10 mouse cellular contexts compared by ENCODE assay signal in the genomic region with DNA sequence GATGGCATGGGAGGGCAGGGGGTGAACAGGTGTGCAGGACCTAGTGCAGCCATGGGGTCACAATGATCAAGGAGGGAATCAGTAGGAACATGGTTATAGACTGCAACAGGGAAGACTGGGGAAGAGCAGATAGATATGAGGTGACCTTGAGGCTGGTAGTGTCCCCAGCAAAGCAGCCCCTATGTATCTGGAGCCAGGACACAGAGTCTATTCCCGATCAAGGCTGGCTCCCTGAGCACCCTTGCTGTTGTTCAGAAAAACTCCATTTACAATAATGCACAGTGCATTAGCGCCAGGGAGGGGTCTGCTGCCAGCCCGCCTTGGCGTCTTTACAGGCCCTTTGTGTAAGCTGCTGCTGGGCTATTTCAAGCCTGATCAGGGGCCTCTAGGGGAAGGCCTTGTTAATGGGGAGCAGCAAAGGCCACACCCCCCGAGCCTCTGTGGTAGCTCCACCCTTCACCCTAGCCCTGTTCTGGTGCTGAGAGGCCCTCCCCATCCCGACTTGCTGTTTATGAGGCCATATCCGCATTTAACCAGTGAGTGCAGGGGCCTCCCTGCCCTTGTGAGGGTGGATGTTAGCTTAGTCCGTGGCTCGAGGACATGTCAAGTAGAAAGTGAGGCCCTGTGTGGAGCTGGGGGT. TPM values are rescaled to one million over a fixed set of nuclear protein-coding genes. Genes with fewer than 3 reads are reported as not detected.
DNase-seq lines count a peak whose midpoint lies in the region; ATAC-seq and TF ChIP-seq lines count a peak whose summit lies in the region.
"Had no signal": no experiment of that assay in that cellular context is flagged by ENCODE, and none has a peak within 500 bp of the region (broad histone marks: within the 10 kb centered on the region; RNA-seq: fewer than 3 reads in every experiment).

No protein-coding gene starts in this region.

- peak overlapping the region; percentile 37; the same call in 1 of the 2 replicates for H3K27ac ChIP-seq in lung, embryonic 14.5 days (ENCODE audit: low read depth)
- peak overlapping the region; percentile 48 for H3K27ac ChIP-seq in forebrain, embryonic 13.5 days
- H3K27ac ChIP-seq in hindbrain, embryonic 15.5 days (replicated peaks), result no peak overlapping the region
- no peak overlapping the region for H3K27ac ChIP-seq in neural tube, embryonic 14.5 days (ENCODE audit: low read depth, low read length)

- no peak overlapping the region for H3K4me2 ChIP-seq in lung, embryonic 14.5 days
- peak overlapping the region; percentile 10; the same call in 1 of the 2 replicates for H3K4me2 ChIP-seq in forebrain, embryonic 13.5 days
- H3K4me2 ChIP-seq in hindbrain, embryonic 15.5 days, result no peak overlapping the region
- no peak overlapping the region for H3K4me2 ChIP-seq in neural tube, embryonic 14.5 days (ENCODE audit: low read depth, low read length)

- H3K4me3 ChIP-seq in lung, embryonic 14.5 days (ENCODE audit: low read depth, low read length), result no peak overlapping the region
- no peak overlapping the region for H3K4me3 ChIP-seq in lung, adult 2 months (replicated peaks; ENCODE audit: extremely low read depth, low read depth, low read length)
- H3K4me3 ChIP-seq in forebrain, embryonic 13.5 days, result no peak overlapping the region
- H3K4me3 ChIP-seq in hindbrain, embryonic 15.5 days, result no peak overlapping the region
- H3K4me3 ChIP-seq in neural tube, embryonic 14.5 days (ENCODE audit: low read depth, low read length), result no peak overlapping the region
- H3K4me3 ChIP-seq: megakaryocyte, embryonic 14.5 days had no signal

- no peaks in the 10 kb centered on the region for H3K4me1 ChIP-seq in lung, embryonic 14.5 days (ENCODE audit: insufficient read depth)
- H3K4me1 ChIP-seq in lung, adult 2 months (ENCODE audit: control insufficient read depth, insufficient read depth, low read length), result no peaks in the 10 kb centered on the region
- H3K4me1 ChIP-seq in forebrain, embryonic 13.5 days, result peaks cover 18% of the 10 kb centered on the region
- peaks cover 8% of the 10 kb centered on the region; the same call in 1 of the 2 replicates for H3K4me1 ChIP-seq in hindbrain, embryonic 15.5 days (replicated peaks)
- peaks cover 7% of the 10 kb centered on the region; the same call in 1 of the 2 replicates for H3K4me1 ChIP-seq in neural tube, embryonic 14.5 days (ENCODE audit: control insufficient read depth, insufficient read depth, low read length)

- no peak for TF ChIP-seq POLR2A in lung, adult 2 months (IDR thresholded peaks at IDR 0.05; ENCODE audit: borderline replicate concordance, extremely low read depth, low read depth, low read length)

- H3K9me3 ChIP-seq in lung, embryonic 14.5 days (ENCODE audit: low read depth, low read length), result no peaks in the 10 kb centered on the region
- no peaks in the 10 kb centered on the region for H3K9me3 ChIP-seq in forebrain, embryonic 13.5 days (replicated peaks)
- no peaks in the 10 kb centered on the region for H3K9me3 ChIP-seq in hindbrain, embryonic 15.5 days
- H3K9me3 ChIP-seq in neural tube, embryonic 14.5 days (ENCODE audit: control insufficient read depth, low read length), result no peaks in the 10 kb centered on the region
- H3K9me3 ChIP-seq: megakaryocyte, embryonic 14.5 days had no signal

- H3K36me3 ChIP-seq in lung, embryonic 14.5 days (ENCODE audit: insufficient read depth), result no peaks in the 10 kb centered on the region
- H3K36me3 ChIP-seq in forebrain, embryonic 13.5 days (ENCODE audit: poor library complexity, severe bottlenecking), result no peaks in the 10 kb centered on the region
- H3K36me3 ChIP-seq in hindbrain, embryonic 15.5 days, result no peaks in the 10 kb centered on the region
- H3K36me3 ChIP-seq in neural tube, embryonic 14.5 days (ENCODE audit: control insufficient read depth, insufficient read depth, low read length), result no peaks in the 10 kb centered on the region

- TF ChIP-seq CTCF in lung, embryonic 14.5 days (IDR thresholded peaks at IDR 0.05; ENCODE audit: low read depth), result no peak
- no peak for TF ChIP-seq CTCF in lung, adult 2 months (IDR thresholded peaks at IDR 0.05; ENCODE audit: insufficient read depth, low read length)

- WGBS in lung, embryonic 14.5 days, result 21% methylated on average over 9 of the region's 9 CpGs
- 31% methylated on average over 9 of the region's 9 CpGs for WGBS in lung, adult 2 months
- WGBS in forebrain, embryonic 13.5 days, result 7% methylated on average over 9 of the region's 9 CpGs
- WGBS in hindbrain, embryonic 15.5 days, result 20% methylated on average over 9 of the region's 9 CpGs
- 8% methylated on average over 9 of the region's 9 CpGs for WGBS in neural tube, embryonic 14.5 days

- ATAC-seq in lung, embryonic 14.5 days (ENCODE audit: insufficient read depth), result peak; percentile 78; the same call in 1 of the 2 replicates
- ATAC-seq in forebrain, embryonic 13.5 days, result peak; percentile 90
- peak; percentile 59; the same call in 1 of the 2 replicates for ATAC-seq in hindbrain, embryonic 15.5 days (ENCODE audit: low FRiP score, low read depth)
- peak; percentile 75; the same call in 1 of the 2 replicates for ATAC-seq in neural tube, embryonic 14.5 days (ENCODE audit: low read depth)
- no peak for ATAC-seq in monocyte, adult 5-6 weeks (replicated peaks; ENCODE audit: insufficient number of reproducible peaks, low FRiP score, low TSS enrichment, poor library complexity, severe bottlenecking)

- DNase-seq in lung, embryonic 14.5 days, result peak; percentile 52
- DNase-seq in lung, adult 2 months, result no peak
- DNase-seq in thymus, postnatal 10 days (ENCODE audit: low spot score in 2 of 2), result no peak
- no peak for DNase-seq in frontal cortex, postnatal 14 days (ENCODE audit: low spot score in 2 of 2)

- no peak overlapping the region for H3K9ac ChIP-seq in lung, embryonic 14.5 days
- peak overlapping the region; percentile 21; the same call in 1 of the 2 replicates for H3K9ac ChIP-seq in forebrain, embryonic 13.5 days
- H3K9ac ChIP-seq in hindbrain, embryonic 15.5 days, result no peak overlapping the region
- H3K9ac ChIP-seq in neural tube, embryonic 14.5 days (replicated peaks; ENCODE audit: low read depth, low read length), result no peak overlapping the region

- H3K27me3 ChIP-seq in lung, embryonic 14.5 days (ENCODE audit: insufficient read depth, low read length), result no peaks in the 10 kb centered on the region
- H3K27me3 ChIP-seq in forebrain, embryonic 13.5 days, result peaks cover 6% of the 10 kb centered on the region; the same call in 1 of the 2 replicates
- no peaks in the 10 kb centered on the region for H3K27me3 ChIP-seq in hindbrain, embryonic 15.5 days
- no peaks in the 10 kb centered on the region for H3K27me3 ChIP-seq in neural tube, embryonic 14.5 days (ENCODE audit: control insufficient read depth, insufficient read depth, low read length)

RNA-seq across cellular contexts. Expression of gene Tekt4, which starts 7.9 kb away (rescaled TPM):
- polyA plus RNA-seq in lung, embryonic 14.5 days (2014; fragmentation: Nextera tagmentation; extraction: Ambion mirVana), result 0.18 and 0.20 TPM in 2 replicates
- polyA plus RNA-seq in lung, adult 2 months (2012; rRNA removed), result 11.4 and 11.9 TPM in 2 replicates
- polyA plus RNA-seq in forebrain, embryonic 13.5 days (2015; fragmentation: Nextera tagmentation; extraction: Ambion mirVana), result 0.57 and 0.82 TPM in 2 replicates
- polyA plus RNA-seq in hindbrain, embryonic 15.5 days (2015; fragmentation: Nextera tagmentation; extraction: Ambion mirVana), result 1.1 and 1.3 TPM in 2 replicates
- 0.83 and 0.98 TPM in 2 replicates for polyA plus RNA-seq in neural tube, embryonic 14.5 days (2014; fragmentation: Nextera tagmentation; extraction: Ambion mirVana)
- total RNA-seq in monocyte, adult 5-6 weeks (2017), result not detected in 3 replicates
- total RNA-seq: common myeloid progenitor, adult 5-6 weeks had no signal

RNA-seq across cellular contexts. Expression of gene Cacna1h, which starts 28.8 kb away (rescaled TPM):
- 3.6 and 4.4 TPM in 2 replicates for polyA plus RNA-seq in lung, embryonic 14.5 days (2014; fragmentation: Nextera tagmentation; extraction: Ambion mirVana)
- polyA plus RNA-seq in lung, adult 2 months (2012; rRNA removed), result 1.9 and 3.2 TPM in 2 replicates
- polyA plus RNA-seq in forebrain, embryonic 13.5 days (2015; fragmentation: Nextera tagmentation; extraction: Ambion mirVana), result 7.9 and 9.1 TPM in 2 replicates
- polyA plus RNA-seq in hindbrain, embryonic 15.5 days (2015; fragmentation: Nextera tagmentation; extraction: Ambion mirVana), result 10.0 and 10.6 TPM in 2 replicates
- 12.3 and 12.8 TPM in 2 replicates for polyA plus RNA-seq in neural tube, embryonic 14.5 days (2014; fragmentation: Nextera tagmentation; extraction: Ambion mirVana)
- 0.48 to 0.97 TPM in 2 of 3 replicates, not detected in the other for total RNA-seq in monocyte, adult 5-6 weeks (2017)

RNA-seq across cellular contexts. Expression of gene Sstr5, which starts 34.7 kb away (rescaled TPM):
- polyA plus RNA-seq in lung, embryonic 14.5 days (2014; fragmentation: Nextera tagmentation; extraction: Ambion mirVana), result 0.15 TPM in 1 of 2 replicates, not detected in the other
- 0.06 and 0.08 TPM in 2 replicates for polyA plus RNA-seq in lung, adult 2 months (2012; rRNA removed)
- polyA plus RNA-seq in forebrain, embryonic 13.5 days (2015; fragmentation: Nextera tagmentation; extraction: Ambion mirVana), result 0.10 and 0.11 TPM in 2 replicates
- 0.64 and 0.77 TPM in 2 replicates for polyA plus RNA-seq in hindbrain, embryonic 15.5 days (2015; fragmentation: Nextera tagmentation; extraction: Ambion mirVana)
- polyA plus RNA-seq in neural tube, embryonic 14.5 days (2014; fragmentation: Nextera tagmentation; extraction: Ambion mirVana), result 0.31 and 0.55 TPM in 2 replicates
- not detected in 3 replicates for total RNA-seq in monocyte, adult 5-6 weeks (2017)
- total RNA-seq: common myeloid progenitor, adult 5-6 weeks had no signal

Comparison
In these comparisons a context has a peak if more than half of its experiments do, and no peak if none do; other contexts are left out.
1. H3K27ac ChIP-seq: peak in lung, embryonic 14.5 days (single experiment) and forebrain, embryonic 13.5 days (single experiment); none in hindbrain, embryonic 15.5 days (single experiment) and neural tube, embryonic 14.5 days (single experiment).